Mouse (Mus musculus): ENCODE measurements at regions not wholly inside any gene's neighbourhood (a gene's known extent, or its start where the extent isn't known, plus 50 kb on each side); places are given as distances from the start of the nearest gene placed in this dataset.

DNA sequence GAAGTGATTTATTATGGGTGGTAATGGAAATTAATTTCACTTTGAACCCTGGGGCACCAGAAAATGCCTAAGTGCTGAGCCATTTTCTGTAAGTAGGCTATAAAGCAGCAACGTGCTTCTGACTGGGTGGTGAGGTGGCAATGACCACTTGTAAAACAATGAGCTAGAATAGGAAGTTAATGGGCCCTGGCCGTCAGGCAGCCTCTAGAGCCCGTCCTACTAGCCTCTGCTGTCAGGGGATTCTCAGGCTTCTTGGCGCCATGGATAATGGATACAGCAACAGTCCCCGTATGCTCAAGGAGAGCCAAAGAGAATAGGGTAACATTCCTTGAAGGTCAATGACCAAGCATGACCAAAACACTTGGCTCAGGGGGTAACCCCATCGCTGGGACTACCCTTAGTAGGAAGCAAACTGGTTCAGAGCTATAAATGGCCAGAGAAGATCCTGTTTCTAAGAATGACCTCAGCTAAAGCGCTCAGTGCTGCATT is 126.1 kb upstream of the Mettl15 start:
- TF ChIP-seq CTCF (IDR thresholded peaks at IDR 0.05; ENCODE audit: borderline replicate concordance, extremely low read depth, insufficient read depth, insufficient read length) (no peak), POLR2A (IDR thresholded peaks at IDR 0.05; ENCODE audit: borderline replicate concordance, extremely low read depth, insufficient read depth, insufficient read length, poor library complexity, severe bottlenecking) (no peak)

Data from brain, embryonic 14.5 days (tissue).